10 mouse cellular contexts compared by ENCODE assay signal in the genomic region with DNA sequence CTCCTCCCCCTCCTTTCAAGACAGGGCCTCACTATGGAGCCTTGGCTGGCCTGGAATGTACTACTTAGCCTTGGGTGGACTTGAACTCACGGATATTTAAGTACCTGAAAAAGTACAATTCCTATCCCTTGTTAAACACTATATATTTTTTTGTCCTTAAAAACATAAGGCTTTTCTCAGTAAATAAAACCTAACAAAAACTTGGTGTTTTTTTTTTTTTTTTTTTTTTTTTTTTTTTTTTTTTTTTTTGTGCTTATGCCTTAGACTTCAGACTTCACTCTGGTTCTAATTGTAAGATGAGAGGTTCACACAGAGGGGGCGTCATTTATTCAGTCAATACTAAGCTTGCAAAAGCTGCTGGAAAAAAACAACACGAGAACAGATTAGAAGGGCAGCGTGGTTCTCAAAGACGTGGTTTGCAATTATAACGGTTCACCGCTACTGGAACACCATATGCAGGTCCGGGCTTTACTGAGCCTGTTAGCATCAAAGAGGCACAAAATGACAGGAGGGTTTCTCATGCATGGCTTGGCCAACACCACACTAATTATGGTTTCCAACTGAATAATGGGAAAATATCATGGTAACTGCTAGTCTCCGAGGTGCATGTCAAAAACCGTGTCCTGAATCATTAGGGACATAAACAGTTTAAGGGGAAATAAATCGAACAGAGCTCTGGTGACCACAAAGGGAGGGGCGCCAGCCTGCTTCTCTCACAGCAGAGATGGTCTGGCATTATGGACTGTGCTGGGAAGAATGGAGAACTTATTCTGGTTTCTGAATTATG. TPM values are rescaled to one million over a fixed set of nuclear protein-coding genes. Genes with fewer than 3 reads are reported as not detected.
DNase-seq lines count a peak whose midpoint lies in the region; ATAC-seq and TF ChIP-seq lines count a peak whose summit lies in the region.
"Had no signal": no experiment of that assay in that cellular context is flagged by ENCODE, and none has a peak within 500 bp of the region (broad histone marks: within the 10 kb centered on the region; RNA-seq: fewer than 3 reads in every experiment).

No protein-coding gene starts in this region.

- DNase-seq in heart, adult 11 months: peak; percentile 61
- no peak for DNase-seq in heart, postnatal 14 days
- peak; percentile 84 for DNase-seq in brain, adult 2 months (ENCODE audit: low read depth, low spot score)
- peak; percentile 84 for DNase-seq in hindbrain, postnatal 0 days (ENCODE audit: low spot score)
- no peak for DNase-seq in thymus, postnatal 36 days
- DNase-seq in left cerebral cortex, adult 8-10 months (ENCODE audit: low spot score in 2 of 2): no peak
- no peak for DNase-seq in adrenal gland, postnatal 14 days

- H3K27me3 ChIP-seq in embryonic facial prominence, embryonic 15.5 days: no peaks in the 10 kb centered on the region; the same call in 1 of the 2 replicates
- no peaks in the 10 kb centered on the region for H3K27me3 ChIP-seq in hindbrain, postnatal 0 days (ENCODE audit: insufficient read depth, low read length)
- H3K27me3 ChIP-seq: liver, embryonic 12.5 days; megakaryocyte, embryonic 14.5 days had no signal

- H3K9ac ChIP-seq in embryonic facial prominence, embryonic 15.5 days: no peak overlapping the region
- H3K9ac ChIP-seq in hindbrain, postnatal 0 days (replicated peaks; ENCODE audit: low read length): no peak overlapping the region
- H3K9ac ChIP-seq: liver, embryonic 12.5 days had no signal

- intact Hi-C loops in heart, postnatal 14 days (cut with DNase I): no loop called here

- H3K27ac ChIP-seq in embryonic facial prominence, embryonic 15.5 days (replicated peaks): no peak overlapping the region
- peak overlapping the region; percentile 8; the same call in 1 of the 2 replicates for H3K27ac ChIP-seq in hindbrain, postnatal 0 days
- H3K27ac ChIP-seq: liver, embryonic 12.5 days had no signal

- H3K36me3 ChIP-seq in embryonic facial prominence, embryonic 15.5 days: no peaks in the 10 kb centered on the region
- no peaks in the 10 kb centered on the region for H3K36me3 ChIP-seq in hindbrain, postnatal 0 days (ENCODE audit: insufficient read depth, low read length)
- H3K36me3 ChIP-seq: liver, embryonic 12.5 days had no signal

- no peak for TF ChIP-seq CTCF in hindbrain, postnatal 0 days (IDR thresholded peaks at IDR 0.05; ENCODE audit: low read depth)

- H3K9me3 ChIP-seq in embryonic facial prominence, embryonic 15.5 days (replicated peaks): no peaks in the 10 kb centered on the region
- no peaks in the 10 kb centered on the region for H3K9me3 ChIP-seq in hindbrain, postnatal 0 days (ENCODE audit: low read length)
- H3K9me3 ChIP-seq: liver, embryonic 12.5 days; megakaryocyte, embryonic 14.5 days had no signal

- peaks cover 12% of the 10 kb centered on the region for H3K4me1 ChIP-seq in embryonic facial prominence, embryonic 15.5 days
- H3K4me1 ChIP-seq in hindbrain, postnatal 0 days (ENCODE audit: insufficient read depth, low read length): 0 out of 2 replicates have a peak, but pooled peaks cover 8% of the 10 kb centered on the region
- H3K4me1 ChIP-seq: liver, embryonic 12.5 days had no signal

- H3K4me2 ChIP-seq in embryonic facial prominence, embryonic 15.5 days (replicated peaks): no peak overlapping the region
- H3K4me2 ChIP-seq in hindbrain, postnatal 0 days (ENCODE audit: low read depth, low read length): no peak overlapping the region
- H3K4me2 ChIP-seq: liver, embryonic 12.5 days had no signal

- peak; percentile 67; the same call in 1 of the 2 replicates for ATAC-seq in embryonic facial prominence, embryonic 15.5 days (ENCODE audit: insufficient number of reproducible peaks, low FRiP score, low TSS enrichment, low read depth)
- peak; percentile 71 for ATAC-seq in hindbrain, postnatal 0 days
- ATAC-seq: liver, embryonic 12.5 days had no signal

- 50% methylated on average over 12 of the region's 12 CpGs for WGBS in embryonic facial prominence, embryonic 15.5 days
- WGBS in hindbrain, postnatal 0 days: 29% methylated on average over 12 of the region's 12 CpGs

- H3K4me3 ChIP-seq in embryonic facial prominence, embryonic 15.5 days (replicated peaks): no peak overlapping the region
- no peak overlapping the region for H3K4me3 ChIP-seq in hindbrain, postnatal 0 days (ENCODE audit: low read length)
- H3K4me3 ChIP-seq: liver, embryonic 12.5 days; megakaryocyte, embryonic 14.5 days had no signal

RNA-seq across cellular contexts. Expression of a gene that starts 32.3 kb away (rescaled TPM):
- 10 to 100 TPM; 22.4 to 26.0 TPM for total RNA-seq in heart, postnatal 14 days (2021)
- polyA plus RNA-seq in embryonic facial prominence, embryonic 15.5 days (2015; fragmentation: Nextera tagmentation; extraction: Ambion mirVana): 37.5 and 39.9 TPM in 2 replicates
- total RNA-seq in hindbrain, postnatal 0 days (2014; rRNA removed): 28.5 and 30.4 TPM in 2 replicates
- polyA plus RNA-seq in hindbrain, postnatal 0 days (2015; fragmentation: Nextera tagmentation; extraction: Ambion mirVana): 43.8 and 47.7 TPM in 2 replicates
- total RNA-seq in left cerebral cortex, adult 8-10 months (2022): 1 to 10 TPM; 6.2 to 9.0 (median 7.8) TPM
- 22.2 and 22.5 TPM in 2 replicates for total RNA-seq in adrenal gland, postnatal 14 days (2021)

Comparison
In these comparisons a context has a peak if more than half of its experiments do, and no peak if none do; other contexts are left out.
1. DNase-seq: peak in heart, adult 11 months (single experiment), brain, adult 2 months (single experiment) and hindbrain, postnatal 0 days (single experiment); none in heart, postnatal 14 days (0 of 2), thymus, postnatal 36 days (0 of 2), left cerebral cortex, adult 8-10 months (0 of 2) and adrenal gland, postnatal 14 days (single experiment).